ENCODE assay signal across 8 mouse cellular contexts in genomic region chr15:97672211-97672765, GRCm38 (mm10). TPM values are rescaled to one million over a fixed set of nuclear protein-coding genes. Genes with fewer than 3 reads are reported as not detected.
DNase-seq lines count a peak whose midpoint lies in the region; ATAC-seq and TF ChIP-seq lines count a peak whose summit lies in the region.

No protein-coding gene starts in this region.

- peak overlapping the region; percentile 85 for H3K27ac ChIP-seq in left cerebral cortex, adult 2 months

- peak; percentile 76 for ATAC-seq in cerebellum, adult (ENCODE audit: insufficient number of reproducible peaks, low FRiP score, low TSS enrichment)

- DNase-seq in ZHBTc4 (ENCODE audit: low read depth, low spot score) = peak; percentile 35
- DNase-seq in frontal cortex, postnatal 14 days (ENCODE audit: low spot score in 2 of 2) = peak; percentile 53 to 71
- DNase-seq in left cerebral cortex, adult 2 months (ENCODE audit: extremely low spot score in 1 of 2, low spot score in 2 of 2) = peak; percentile 50 to 59
- DNase-seq in right cerebral cortex, postnatal 14 days = peak; percentile 51
- no peak for DNase-seq in heart, postnatal 14 days
- no peak for DNase-seq in urinary bladder, postnatal 10 days (ENCODE audit: low spot score)
- DNase-seq in kidney, postnatal 10 days = no peak

- no peak overlapping the region for H3K4me3 ChIP-seq in left cerebral cortex, adult 2 months

- intact Hi-C loops in left cerebral cortex, adult 2 months (cut with DNase I) = no loop called here
- intact Hi-C loops in heart, postnatal 14 days (cut with DNase I) = no loop called here

- TF ChIP-seq CTCF in left cerebral cortex, adult 2 months (IDR thresholded peaks at IDR 0.05) = no peak

RNA-seq across cellular contexts. Expression of gene Rpap3, which starts 33.3 kb away (rescaled TPM):
- total RNA-seq in left cerebral cortex, adult 2 months (2021) = 10 to 100 TPM; 26.6 to 28.4 TPM
- 10 to 100 TPM; 11.5 to 12.4 TPM for total RNA-seq in heart, postnatal 14 days (2021)

RNA-seq across cellular contexts. Expression of gene Endou, which starts 58.9 kb away (rescaled TPM):
- total RNA-seq in left cerebral cortex, adult 2 months (2021) = 1 to 10 TPM; 2.8 to 4.7 TPM
- 1 to 10 TPM; 1.8 to 4.9 TPM for total RNA-seq in heart, postnatal 14 days (2021)

Comparison
In these comparisons a context has a peak if more than half of its experiments do, and no peak if none do; other contexts are left out.
1. DNase-seq: peak in ZHBTc4 (single experiment), frontal cortex, postnatal 14 days (2 of 2), left cerebral cortex, adult 2 months (2 of 2) and right cerebral cortex, postnatal 14 days (single experiment); none in heart, postnatal 14 days (0 of 2), urinary bladder, postnatal 10 days (single experiment) and kidney, postnatal 10 days (single experiment).